Mouse (Mus musculus) kidney, adult 2 months (tissue): ENCODE measurements at regions not wholly inside any gene's neighbourhood (a gene's known extent, or its start where the extent isn't known, plus 50 kb on each side); places are given as distances from the start of the nearest gene placed in this dataset.

Source experiments
- DNase-seq: peaks from one replicate; pipeline ENCODE4 v3.0.0; 2021
- H3K27ac ChIP-seq: fragments of 200-500 bp; 2 replicates; pipeline ENCODE4 v1.5.1; 2012; ENCODE audit warnings: low read depth, low read length, control low read depth, inconsistent platforms; ENCODE audit not compliant: insufficient read depth
- H3K27me3 ChIP-seq: fragments of 200-500 bp; replicated peaks from 2 replicates; pipeline ENCODE4 v1.6.1; 2012; ENCODE audit warnings: mild to moderate bottlenecking, moderate library complexity, low read length, inconsistent platforms; ENCODE audit not compliant: control insufficient read depth, insufficient read depth
- H3K36me3 ChIP-seq: fragments of 200-500 bp; 2 replicates; pipeline ENCODE4 v1.6.1; 2012; ENCODE audit warnings: mild to moderate bottlenecking, moderate library complexity, low read length, inconsistent platforms; ENCODE audit not compliant: control insufficient read depth, insufficient read depth
- H3K4me1 ChIP-seq: fragments of 200-500 bp; 2 replicates; pipeline ENCODE4 v1.6.1; 2011; ENCODE audit warnings: low read length; ENCODE audit not compliant: control insufficient read depth, insufficient read depth
- H3K4me3 ChIP-seq: fragments of 200-500 bp; 2 replicates; pipeline ENCODE4 v1.5.1; 2011; ENCODE audit warnings: mild to moderate bottlenecking, low read depth, low read length, control low read depth; ENCODE audit not compliant: insufficient read depth
- CTCF ChIP-seq: fragments of 200-500 bp; conservative IDR thresholded peaks from 2 replicates; pipeline ENCODE4 v1.5.1; 2011; ENCODE audit warnings: low read depth, mild to moderate bottlenecking, control low read depth, low read length, moderate library complexity, mixed read lengths; ENCODE audit not compliant: insufficient read depth, insufficient read length
- POLR2A ChIP-seq: fragments of 200-500 bp; IDR thresholded peaks from one replicate; pipeline ENCODE4 v1.6.1; 2011; ENCODE audit warnings: low read depth, low read length, control low read depth
- WGBS: fragments of 180-500 bp; shearing (Covaris S2); methylation state at CpG from one replicate; pipeline ENCODE4 v1.1.7; 2018; 5-methylcytosine and 5-hydroxymethylcytosine counted together

DNA sequence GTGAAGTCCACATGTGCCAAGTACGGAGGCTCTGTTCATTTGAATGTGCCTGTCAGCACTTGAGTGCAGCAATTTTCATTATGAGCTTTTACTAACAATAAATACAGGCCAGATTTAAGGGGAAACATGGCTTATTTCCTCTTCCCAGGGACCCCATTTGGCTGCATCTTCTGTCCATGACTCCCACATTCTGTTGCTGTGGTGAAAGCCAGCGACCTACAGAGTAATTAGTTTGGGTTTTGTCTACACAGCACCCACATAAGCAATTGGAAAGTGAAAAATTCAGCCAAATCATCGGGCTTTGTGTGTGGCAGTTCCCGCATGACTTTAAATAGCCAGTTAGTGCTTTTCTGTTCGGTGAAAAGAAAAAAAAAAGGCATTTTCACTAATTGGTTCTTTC, 76.7 kb upstream of the Sp4 start:
- H3K4me1 ChIP-seq: no peaks in the 10 kb centered on the region
- no peak overlapping the region for H3K27ac ChIP-seq
- WGBS: 88% methylated on average over 5 of the region's 5 CpGs
- H3K4me3 ChIP-seq: no peak overlapping the region
- no peaks in the 10 kb centered on the region for H3K36me3 ChIP-seq
- DNase-seq: no peak
- TF ChIP-seq POLR2A: no peak
- no peak for TF ChIP-seq CTCF
- no peaks in the 10 kb centered on the region for H3K27me3 ChIP-seq

DNA sequence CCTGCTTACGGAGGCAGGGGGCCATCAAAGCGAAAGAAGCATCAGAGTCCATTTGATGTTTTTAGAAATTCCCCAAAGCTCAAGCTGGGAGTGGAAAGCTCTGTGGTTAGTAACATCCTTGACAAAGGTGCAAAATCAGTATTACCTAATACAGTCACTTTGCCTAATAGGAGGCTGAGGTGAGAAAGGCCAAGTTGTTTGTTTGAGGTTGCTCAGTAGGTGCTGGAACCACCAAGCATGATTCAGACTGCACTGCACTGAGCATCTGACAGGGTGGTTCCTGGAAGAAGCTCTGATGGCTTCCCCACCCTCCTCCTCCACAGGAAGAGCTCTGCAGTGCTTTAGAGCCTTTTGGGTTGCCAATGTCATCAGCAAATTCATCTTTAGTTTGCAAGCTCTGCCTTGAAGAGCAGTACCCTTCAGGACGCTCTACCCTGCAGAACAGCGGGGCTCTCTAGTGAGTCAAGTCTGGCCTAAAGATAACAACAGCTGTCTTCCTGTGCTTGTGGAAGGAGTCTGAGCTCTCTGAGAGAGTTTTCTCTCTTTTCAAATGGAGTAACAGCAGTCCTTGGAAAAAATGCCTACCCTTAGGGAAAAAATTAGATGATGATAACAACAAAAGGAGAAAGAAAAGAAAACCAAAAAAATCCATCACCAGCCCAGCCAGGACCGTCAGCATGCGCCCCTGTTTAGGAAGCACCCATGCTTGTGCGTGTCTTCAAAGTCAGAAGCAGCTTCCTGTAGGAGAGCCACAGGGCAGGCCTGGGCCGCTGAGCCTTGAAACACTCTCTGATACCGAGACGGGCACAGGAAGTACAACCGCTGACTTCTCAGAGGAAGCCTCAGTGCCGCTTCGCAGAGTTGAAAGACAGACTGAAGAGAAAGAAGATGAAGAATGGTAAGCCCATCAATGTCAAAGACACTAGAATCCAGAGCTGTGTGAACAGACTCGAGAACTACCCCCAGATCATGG, 75.6 kb upstream of the Sp4 start:
- WGBS: 58% methylated on average over 14 of the region's 14 CpGs

DNA sequence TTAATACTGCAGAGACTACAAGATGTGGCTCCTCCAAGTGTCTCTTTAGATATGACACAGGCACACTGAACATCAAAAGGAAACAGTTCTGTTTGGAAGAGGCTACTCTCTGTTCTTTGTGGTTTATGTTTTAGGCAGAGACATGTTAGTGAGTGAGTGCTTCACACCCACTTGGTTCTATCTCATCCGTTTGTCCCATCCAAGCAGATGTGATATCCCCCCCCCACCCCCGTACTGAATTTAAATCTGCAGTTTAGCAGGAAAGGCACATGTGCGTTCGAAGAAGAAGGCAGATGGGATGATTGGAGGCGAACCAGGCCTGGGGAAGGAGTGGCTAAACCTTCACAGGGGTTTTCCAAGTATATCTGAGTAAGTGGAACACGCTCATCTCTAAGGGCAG, 72.0 kb upstream of the Sp4 start:
- Histone ChIP-seq H3K4me1 (no peaks in the 10 kb centered on the region), H3K27me3 (no peaks in the 10 kb centered on the region), H3K36me3 (no peaks in the 10 kb centered on the region), H3K4me3 (no peak overlapping the region), H3K27ac (no peak overlapping the region)
- DNase-seq: no peak
- TF ChIP-seq CTCF: no peak
- no peak for TF ChIP-seq POLR2A
- 84% methylated on average over 6 of the region's 6 CpGs for WGBS

More for the DNA sequence above, 75.6 kb upstream of the Sp4 start:
- H3K27me3 ChIP-seq: no peaks in the 10 kb centered on the region
- no peaks in the 10 kb centered on the region for H3K4me1 ChIP-seq
- no peak for TF ChIP-seq CTCF
- no peak for TF ChIP-seq POLR2A
- H3K4me3 ChIP-seq: no peak overlapping the region
- H3K36me3 ChIP-seq: no peaks in the 10 kb centered on the region
- DNase-seq: no peak
- H3K27ac ChIP-seq: no peak overlapping the region

DNA sequence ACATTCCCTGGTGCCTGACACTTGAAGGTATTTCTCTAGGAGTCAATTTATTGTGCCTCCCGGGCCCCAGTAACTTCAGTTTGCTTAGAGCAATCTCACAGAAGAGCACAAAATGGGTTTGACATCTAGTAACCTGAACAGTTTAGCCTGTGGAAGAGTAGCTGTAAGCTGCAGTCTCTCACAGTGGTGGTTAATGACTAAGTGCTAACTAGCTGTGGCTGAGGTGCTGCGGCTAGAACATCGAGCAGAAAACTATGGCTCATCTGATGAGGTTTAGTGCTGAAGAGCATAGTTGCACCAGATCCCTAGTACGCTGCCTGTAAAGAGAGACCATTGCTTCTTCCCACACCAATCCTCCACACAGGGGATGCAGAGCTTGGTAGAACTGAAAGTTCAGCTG, 70.7 kb upstream of the Sp4 start:
- 65% methylated on average over 4 of the region's 4 CpGs for WGBS
- TF ChIP-seq POLR2A: no peak
- TF ChIP-seq CTCF: no peak
- Histone ChIP-seq H3K4me3 (no peak overlapping the region), H3K27ac (no peak overlapping the region), H3K4me1 (no peaks in the 10 kb centered on the region), H3K36me3 (no peaks in the 10 kb centered on the region), H3K27me3 (no peaks in the 10 kb centered on the region)
- no peak for DNase-seq

DNA sequence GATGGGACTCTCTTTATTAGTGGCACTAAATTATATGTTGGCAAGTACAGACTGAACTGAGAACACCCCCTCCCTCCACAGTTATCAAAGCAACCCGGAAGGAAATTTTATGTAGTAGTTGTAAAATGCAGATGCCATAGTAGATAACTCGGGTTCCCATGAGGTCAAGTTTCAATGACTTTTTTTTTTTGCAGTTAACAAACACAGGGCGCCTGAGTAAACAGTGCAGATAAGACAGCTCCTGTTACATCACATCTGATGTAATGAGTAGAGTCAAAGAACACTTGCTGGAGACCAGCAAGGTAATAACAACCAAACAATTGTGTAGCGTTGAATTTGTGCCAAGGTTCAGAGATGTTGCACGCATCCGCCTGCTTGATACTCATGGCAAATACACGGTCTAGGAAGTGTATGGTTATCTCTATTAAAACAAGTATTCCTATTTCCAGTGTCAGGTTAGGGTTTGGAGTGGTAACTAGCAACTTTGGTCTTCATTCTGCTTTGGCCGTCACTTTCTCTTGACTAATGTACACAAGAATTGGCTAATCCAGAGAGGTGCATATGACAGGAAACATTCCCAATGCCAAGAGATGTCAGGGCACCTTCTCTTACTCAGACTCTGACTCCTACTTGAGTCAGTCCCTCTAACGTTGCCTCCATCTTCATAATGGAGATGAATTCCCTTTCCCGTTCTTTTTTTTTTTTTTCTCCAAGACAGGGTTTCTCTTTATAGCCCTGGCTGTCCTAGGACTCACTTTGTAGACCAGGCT, 66.3 kb upstream of the Sp4 start:
- no peak for DNase-seq
- Histone ChIP-seq H3K27ac (no peak overlapping the region), H3K4me3 (no peak overlapping the region), H3K4me1 (no peaks in the 10 kb centered on the region), H3K27me3 (no peaks in the 10 kb centered on the region), H3K36me3 (no peaks in the 10 kb centered on the region)
- TF ChIP-seq POLR2A (no peak), CTCF (no peak)
- 48% methylated on average over 10 of the region's 10 CpGs for WGBS

DNA sequence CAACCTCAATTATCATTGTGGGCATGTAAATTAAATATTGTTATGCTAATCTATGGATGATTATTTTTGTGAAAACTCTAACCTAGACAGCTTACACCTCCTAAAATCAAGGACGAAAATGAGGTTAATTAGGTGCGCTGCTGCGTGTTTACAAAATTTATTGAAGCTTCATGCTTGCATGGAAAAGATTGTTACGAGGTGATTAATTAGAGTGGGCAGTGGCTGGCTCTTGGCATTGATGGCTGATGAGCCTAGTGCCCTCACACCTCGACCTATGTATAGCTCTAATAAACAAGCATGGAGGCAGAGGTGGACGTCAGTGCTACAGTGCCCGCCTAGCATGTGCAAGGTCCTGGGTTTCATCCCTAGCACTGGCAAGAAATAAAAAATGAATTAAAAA, 51.6 kb upstream of the Sp4 start:
- Histone ChIP-seq H3K4me3 (no peak overlapping the region), H3K27ac (no peak overlapping the region), H3K27me3 (no peaks in the 10 kb centered on the region), H3K4me1 (no peaks in the 10 kb centered on the region), H3K36me3 (no peaks in the 10 kb centered on the region)
- 63% methylated on average over 7 of the region's 7 CpGs for WGBS
- TF ChIP-seq POLR2A (no peak), CTCF (no peak)
- no peak for DNase-seq

DNA sequence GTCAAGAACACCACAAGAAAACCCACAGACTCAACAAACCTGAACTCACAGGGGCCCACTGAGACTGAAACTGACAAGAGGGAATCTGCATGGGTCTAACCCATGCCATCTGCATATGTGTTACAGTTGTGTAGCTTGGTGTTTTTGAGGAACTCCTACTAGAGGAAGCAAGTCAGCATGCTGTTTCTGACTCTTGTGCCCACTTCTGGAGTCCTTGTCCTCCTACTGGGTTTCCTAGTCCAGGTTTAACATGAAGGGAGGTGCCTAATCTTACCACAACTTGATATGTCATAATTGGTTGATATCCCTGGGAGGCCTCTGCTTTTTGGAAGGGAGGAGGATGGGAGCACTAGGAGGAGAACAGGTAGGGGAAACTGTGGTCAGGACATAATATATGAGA, 50.2 kb upstream of the Sp4 start:
- DNase-seq: no peak
- TF ChIP-seq POLR2A (no peak), CTCF (no peak)
- Histone ChIP-seq H3K4me3 (no peak overlapping the region), H3K36me3 (no peaks in the 10 kb centered on the region), H3K27me3 (no peaks in the 10 kb centered on the region), H3K4me1 (no peaks in the 10 kb centered on the region), H3K27ac (no peak overlapping the region)
